9 mouse cellular contexts compared by ENCODE assay signal in genomic region chr7:83567841-83568500, GRCm38 (mm10). TPM values are rescaled to one million over a fixed set of nuclear protein-coding genes. Genes with fewer than 3 reads are reported as not detected.
A peak's percentile ranks its signal among the peaks of the same experiment; 100 is the strongest.
DNase-seq lines count a peak whose midpoint lies in the region; ATAC-seq and TF ChIP-seq lines count a peak whose summit lies in the region.
"Had no signal": no experiment of that assay in that cellular context is flagged by ENCODE, and none has a peak within 500 bp of the region (broad histone marks: within the 10 kb centered on the region; RNA-seq: fewer than 3 reads in every experiment).

No protein-coding gene starts in this region.

- H3K4me2 ChIP-seq in intestine, embryonic 15.5 days (replicated peaks) = no peak overlapping the region
- H3K4me2 ChIP-seq in lung, postnatal 0 days (replicated peaks; ENCODE audit: low read depth, low read length) = no peak overlapping the region
- H3K4me2 ChIP-seq: hindbrain, embryonic 15.5 days had no signal

- TF ChIP-seq EP300 in lung, postnatal 0 days (IDR thresholded peaks at IDR 0.05) = no peak

- WGBS in thymus, adult 2 months = 54% methylated on average over 16 of the region's 16 CpGs
- 46% methylated on average over 16 of the region's 16 CpGs for WGBS in intestine, embryonic 15.5 days
- 42% methylated on average over 16 of the region's 16 CpGs for WGBS in lung, postnatal 0 days

- no peaks in the 10 kb centered on the region for H3K36me3 ChIP-seq in thymus, adult 2 months (ENCODE audit: control insufficient read depth, insufficient read depth, low read length)
- no peaks in the 10 kb centered on the region for H3K36me3 ChIP-seq in intestine, embryonic 15.5 days
- H3K36me3 ChIP-seq in lung, postnatal 0 days (ENCODE audit: insufficient read depth, low read length) = no peaks in the 10 kb centered on the region
- no peaks in the 10 kb centered on the region for H3K36me3 ChIP-seq in splenic B cell, adult 2 months (ENCODE audit: control insufficient read depth, insufficient read depth, low read length, poor library complexity, severe bottlenecking)
- H3K36me3 ChIP-seq: hindbrain, embryonic 15.5 days had no signal

- no peaks in the 10 kb centered on the region for H3K9me3 ChIP-seq in intestine, embryonic 15.5 days
- no peaks in the 10 kb centered on the region for H3K9me3 ChIP-seq in lung, postnatal 0 days (ENCODE audit: low read length)
- H3K9me3 ChIP-seq: hindbrain, embryonic 15.5 days had no signal

- no peak for DNase-seq in frontal cortex, postnatal 25 days (ENCODE audit: low spot score in 2 of 2)
- DNase-seq in thymus, adult 2 months = peak; percentile 52
- no peak for DNase-seq in thymus, adult 18-20 months
- DNase-seq in cerebellum, postnatal 36 days = peak; percentile 45 to 71
- DNase-seq in lung, postnatal 0 days (ENCODE audit: low spot score) = peak; percentile 73
- peak; percentile 77 for DNase-seq in splenic B cell, adult 2 months (ENCODE audit: low read depth, low spot score)

- no peak for TF ChIP-seq POLR2A in thymus, adult 2 months (IDR thresholded peaks at IDR 0.05; ENCODE audit: control insufficient read depth, extremely low read depth, insufficient read depth, low read length, poor library complexity)

- no peaks in the 10 kb centered on the region for H3K27me3 ChIP-seq in thymus, adult 2 months (ENCODE audit: control insufficient read depth, insufficient read depth, low read length)
- no peaks in the 10 kb centered on the region for H3K27me3 ChIP-seq in intestine, embryonic 15.5 days (replicated peaks)
- H3K27me3 ChIP-seq in lung, postnatal 0 days (replicated peaks; ENCODE audit: insufficient read depth, low read length) = no peaks in the 10 kb centered on the region
- no peaks in the 10 kb centered on the region for H3K27me3 ChIP-seq in splenic B cell, adult 2 months (ENCODE audit: control insufficient read depth, insufficient read depth, low read length, poor library complexity, severe bottlenecking)
- H3K27me3 ChIP-seq: hindbrain, embryonic 15.5 days had no signal

- peaks cover 7% of the 10 kb centered on the region; the same call in 1 of the 2 replicates for H3K4me1 ChIP-seq in thymus, adult 2 months (replicated peaks; ENCODE audit: control insufficient read depth, insufficient read depth, low read length)
- H3K4me1 ChIP-seq in intestine, embryonic 15.5 days (replicated peaks) = no peaks in the 10 kb centered on the region
- no peaks in the 10 kb centered on the region for H3K4me1 ChIP-seq in lung, postnatal 0 days (ENCODE audit: insufficient read depth, low read depth, low read length)
- H3K4me1 ChIP-seq: hindbrain, embryonic 15.5 days had no signal

- no peak for TF ChIP-seq CTCF in thymus, adult 2 months (IDR thresholded peaks at IDR 0.05; ENCODE audit: borderline replicate concordance, control insufficient read depth, extremely low read depth, insufficient read depth, low read length, poor library complexity)
- TF ChIP-seq CTCF in lung, postnatal 0 days (IDR thresholded peaks at IDR 0.05) = peak; percentile 91

- H3K27ac ChIP-seq in thymus, adult 2 months (ENCODE audit: control insufficient read depth, insufficient read depth, low read length) = no peak overlapping the region
- no peak overlapping the region for H3K27ac ChIP-seq in intestine, embryonic 15.5 days
- no peak overlapping the region for H3K27ac ChIP-seq in lung, postnatal 0 days (ENCODE audit: low read length)
- H3K27ac ChIP-seq: hindbrain, embryonic 15.5 days had no signal

- no peak overlapping the region for H3K9ac ChIP-seq in intestine, embryonic 15.5 days
- no peak overlapping the region for H3K9ac ChIP-seq in lung, postnatal 0 days (replicated peaks; ENCODE audit: low read depth)
- H3K9ac ChIP-seq: hindbrain, embryonic 15.5 days had no signal

- H3K4me3 ChIP-seq in thymus, adult 2 months (ENCODE audit: control insufficient read depth, insufficient read depth, low read length) = no peak overlapping the region
- no peak overlapping the region for H3K4me3 ChIP-seq in intestine, embryonic 15.5 days (replicated peaks)
- no peak overlapping the region for H3K4me3 ChIP-seq in lung, postnatal 0 days (ENCODE audit: low read depth, low read length)
- H3K4me3 ChIP-seq: hindbrain, embryonic 15.5 days had no signal

- ATAC-seq in frontal cortex, adult (ENCODE audit: low TSS enrichment) = peak; percentile 76
- ATAC-seq in intestine, embryonic 15.5 days = peak; percentile 54; the same call in 1 of the 2 replicates
- ATAC-seq in lung, postnatal 0 days = peak; percentile 45; the same call in 1 of the 2 replicates

RNA-seq across cellular contexts. Expression of gene Tmc3, which starts 16.8 kb away (rescaled TPM):
- 0.51 and 0.54 TPM in 2 replicates for polyA plus RNA-seq in thymus, adult 2 months (2012; rRNA removed)
- polyA plus RNA-seq in intestine, embryonic 15.5 days (2015; fragmentation: Nextera tagmentation; extraction: Ambion mirVana) = 0.90 and 1.1 TPM in 2 replicates
- 0.11 and 0.24 TPM in 2 replicates for polyA plus RNA-seq in lung, postnatal 0 days (2015; fragmentation: Nextera tagmentation; extraction: Ambion mirVana)

Comparison
In these comparisons a context has a peak if more than half of its experiments do, and no peak if none do; other contexts are left out.
1. DNase-seq: peak in thymus, adult 2 months (single experiment), cerebellum, postnatal 36 days (2 of 2), lung, postnatal 0 days (single experiment) and splenic B cell, adult 2 months (single experiment); none in frontal cortex, postnatal 25 days (0 of 2) and thymus, adult 18-20 months (0 of 2).
2. Peak in every context shown above with its lines, with median percentiles within 50 percentile points of each other: ATAC-seq.